Mouse (Mus musculus) heart, postnatal 0 days (tissue): Measurements from ENCODE around the gene Plekha6.

Source experiments
- CTCF ChIP-seq: IDR thresholded peaks from 2 replicates; pipeline ENCODE4 v1.5.1; 2016; ENCODE audit warnings: antibody characterized with exemption, control low read depth, low read depth
- EP300 ChIP-seq: IDR thresholded peaks from 2 replicates; pipeline ENCODE4 v1.6.1; 2016; ENCODE audit warnings: antibody characterized with exemption, low read depth

DNA sequence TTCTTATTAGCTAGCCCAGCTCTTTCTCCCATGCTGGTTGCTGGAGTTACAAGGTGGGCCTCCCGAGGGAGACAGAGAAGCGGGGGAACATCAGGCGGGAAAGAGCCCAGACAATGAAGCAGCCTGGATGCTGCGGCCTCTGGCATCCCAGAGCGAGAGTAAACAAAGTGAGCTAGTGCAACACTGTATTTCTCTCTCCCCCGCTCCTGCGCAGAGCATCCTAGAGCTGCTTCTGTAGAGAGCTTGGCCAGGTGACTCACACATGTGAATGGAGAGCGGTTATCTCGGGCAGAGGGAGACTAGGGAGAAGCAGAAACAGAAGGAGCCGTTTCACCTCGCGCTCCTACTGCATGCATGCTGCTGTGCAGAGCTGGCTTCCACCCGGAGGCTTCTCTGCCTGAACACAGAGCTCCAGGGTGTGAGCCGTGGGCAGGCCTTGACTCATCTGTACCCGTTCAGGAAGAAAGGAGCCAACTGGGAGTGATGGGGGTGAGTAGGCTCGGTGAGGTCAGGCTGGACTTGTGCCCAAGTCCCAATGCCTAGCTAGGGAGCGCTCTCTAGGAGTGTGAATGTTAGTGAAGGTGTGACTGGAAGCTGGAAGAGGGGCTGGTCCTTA lies 46.0 kb downstream of the Plekha6 start:
- no peak for TF ChIP-seq CTCF
- no peak for TF ChIP-seq EP300
